Mouse (Mus musculus): ENCODE measurements around the gene Wdr59.

Gene Wdr59

GRCm38 (mm10) chr8:111419171-111419570 lies 102.7 kb downstream of the Wdr59 start:
- in situ Hi-C loops (cut with MboI, MseI), result no loop called here

- in situ Hi-C loops (cut with MboI, MseI), result no loop called here
Measured at GRCm38 (mm10) chr8:111418601-111419000, 103.3 kb downstream of the Wdr59 start.

- in situ Hi-C loops (cut with MboI, MseI), result no loop called here
Measured at GRCm38 (mm10) chr8:111417222-111417621, 104.7 kb downstream of the Wdr59 start.

GRCm38 (mm10) chr8:111403391-111403790 lies 118.5 kb downstream of the Wdr59 start:
- in situ Hi-C loops (cut with MboI, MseI), result no loop called here

All from T-helper 17 cell (primary cell).